Mouse (Mus musculus) forebrain, embryonic 16.5 days (tissue): ENCODE results near the gene Gm20388. TPM values are rescaled to one million over a fixed set of nuclear protein-coding genes. Genes with fewer than 3 reads are reported as not detected.

Experiments
- ATAC-seq: fragments of 200-750 bp; cut with Nextera tagmentation; 2 replicates; pipeline ENCODE4 v1.8.0; 2017; ENCODE audit warnings: mild to moderate bottlenecking, moderate library complexity
- H3K27ac ChIP-seq: fragments of 300-500 bp; sonication (generic); 2 replicates; pipeline ENCODE4 v1.5.1; 2014; ENCODE audit warnings: low read length, control low read depth
- H3K27me3 ChIP-seq: fragments of 300-500 bp; sonication (generic); replicated peaks from 2 replicates; pipeline ENCODE4 v1.6.1; 2014; ENCODE audit warnings: low read length; ENCODE audit not compliant: control insufficient read depth, insufficient read depth
- H3K36me3 ChIP-seq: fragments of 300-500 bp; sonication (generic); 2 replicates; pipeline ENCODE4 v1.6.1; 2014; ENCODE audit not compliant: control insufficient read depth, insufficient read depth
- H3K4me1 ChIP-seq: fragments of 300-500 bp; sonication (generic); replicated peaks from 2 replicates; pipeline ENCODE4 v1.6.1; 2014; ENCODE audit warnings: low read length; ENCODE audit not compliant: control insufficient read depth, insufficient read depth
- H3K4me2 ChIP-seq: fragments of 300-500 bp; sonication (generic); 2 replicates; pipeline ENCODE4 v1.6.1; 2014; ENCODE audit warnings: mild to moderate bottlenecking, low read length, control low read depth
- H3K4me3 ChIP-seq: fragments of 300-500 bp; sonication (generic); replicated peaks from 2 replicates; pipeline ENCODE4 v1.5.1; 2014; ENCODE audit warnings: mild to moderate bottlenecking, low read length, control low read depth
- H3K9ac ChIP-seq: fragments of 300-500 bp; sonication (generic); replicated peaks from 2 replicates; pipeline ENCODE4 v1.6.1; 2014; ENCODE audit warnings: low read depth, low read length, control low read depth
- H3K9me3 ChIP-seq: fragments of 300-500 bp; sonication (generic); 2 replicates; pipeline ENCODE4 v1.6.1; 2016; ENCODE audit warnings: low read length; ENCODE audit not compliant: control insufficient read depth
- WGBS: fragments of 180-500 bp; shearing (Covaris S2); extraction: QIAGEN DNeasy Blood & Tissue Kit; methylation state at CpG from one replicate; pipeline ENCODE4 v1.1.7; 2014; 5-methylcytosine and 5-hydroxymethylcytosine counted together
- polyA plus RNA-seq: library from polyadenylated mRNA; unstranded; fragments of >200 nt; fragmentation: Nextera tagmentation; extraction: Ambion mirVana; gene quantifications from 2 replicates; pipeline ENCODE4 v1.2.1, GENCODE M21; 2015

Gm20388 gene
- polyA plus RNA-seq, 1 experiment from 2014 or later, result 4.7 TPM

GRCm38 (mm10) chr8:121966110-121966509 is 2055.5 kb downstream of the Gm20388 start:
- H3K9me3 ChIP-seq, result no peaks in the 10 kb centered on the region
- 65% methylated on average over 5 of the region's 5 CpGs for WGBS
- H3K4me1 ChIP-seq, result peaks cover 34% of the 10 kb centered on the region
- H3K27me3 ChIP-seq, result no peaks in the 10 kb centered on the region
- no peak overlapping the region for H3K4me2 ChIP-seq
- no peak overlapping the region for H3K27ac ChIP-seq
- no peak for ATAC-seq
- H3K9ac ChIP-seq, result no peak overlapping the region
- no peak overlapping the region for H3K4me3 ChIP-seq
- H3K36me3 ChIP-seq, result no peaks in the 10 kb centered on the region

- ATAC-seq, result peak; percentile 72
- H3K4me1 ChIP-seq, result peaks cover 38% of the 10 kb centered on the region
- 29% methylated on average over 7 of the region's 7 CpGs for WGBS
Observed at GRCm38 (mm10) chr8:121966714-121967448, 2056.2 kb downstream of the Gm20388 start.

GRCm38 (mm10) chr8:121967977-121968376 is 2057.3 kb downstream of the Gm20388 start:
- Histone ChIP-seq H3K27ac (peak overlapping the region; percentile 12), H3K4me1 (peaks cover 38% of the 10 kb centered on the region), H3K27me3 (no peaks in the 10 kb centered on the region), H3K9me3 (no peaks in the 10 kb centered on the region), H3K36me3 (no peaks in the 10 kb centered on the region), H3K9ac (no peak overlapping the region), H3K4me3 (no peak overlapping the region), H3K4me2 (no peak overlapping the region)
- ATAC-seq, result no peak
- 35% methylated on average over 4 of the region's 4 CpGs for WGBS

More at GRCm38 (mm10) chr8:121966714-121967448, 2056.2 kb downstream of the Gm20388 start:
- Histone ChIP-seq H3K9ac (peak overlapping the region; percentile 31; the same call in 1 of the 2 replicates), H3K27me3 (no peaks in the 10 kb centered on the region), H3K4me3 (no peak overlapping the region), H3K9me3 (no peaks in the 10 kb centered on the region), H3K4me2 (no peak overlapping the region), H3K27ac (peak overlapping the region; percentile 13; the same call in 1 of the 2 replicates), H3K36me3 (no peaks in the 10 kb centered on the region)

- Histone ChIP-seq H3K9ac (no peak overlapping the region), H3K4me2 (no peak overlapping the region), H3K4me3 (no peak overlapping the region), H3K27ac (peak overlapping the region; percentile 12), H3K9me3 (no peaks in the 10 kb centered on the region), H3K36me3 (no peaks in the 10 kb centered on the region), H3K4me1 (peaks cover 38% of the 10 kb centered on the region), H3K27me3 (no peaks in the 10 kb centered on the region)
- no peak for ATAC-seq
- WGBS, result 78% methylated on average over 4 of the region's 4 CpGs
Observed at GRCm38 (mm10) chr8:121968542-121968941, 2057.9 kb downstream of the Gm20388 start.

- Histone ChIP-seq H3K4me2 (no peak overlapping the region), H3K9me3 (no peaks in the 10 kb centered on the region), H3K4me1 (peaks cover 38% of the 10 kb centered on the region), H3K9ac (no peak overlapping the region), H3K27me3 (no peaks in the 10 kb centered on the region), H3K4me3 (no peak overlapping the region), H3K36me3 (0 out of 2 replicates have a peak, but pooled peaks cover 3% of the 10 kb centered on the region), H3K27ac (no peak overlapping the region)
- 87% methylated on average over 8 of the region's 8 CpGs for WGBS
- ATAC-seq, result no peak
Observed at GRCm38 (mm10) chr8:121970225-121970624, 2059.6 kb downstream of the Gm20388 start.

GRCm38 (mm10) chr8:121971488-121972058 is 2060.9 kb downstream of the Gm20388 start:
- Histone ChIP-seq H3K4me3 (no peak overlapping the region), H3K9ac (peak overlapping the region; percentile 39; the same call in 1 of the 2 replicates), H3K4me1 (peaks cover 29% of the 10 kb centered on the region), H3K4me2 (no peak overlapping the region), H3K27me3 (no peaks in the 10 kb centered on the region), H3K27ac (peak overlapping the region; percentile 73), H3K9me3 (no peaks in the 10 kb centered on the region), H3K36me3 (0 out of 2 replicates have a peak, but pooled peaks cover 3% of the 10 kb centered on the region)
- WGBS, result 58% methylated on average over 17 of the region's 17 CpGs
- ATAC-seq, result peak; percentile 39; the same call in 1 of the 2 replicates

- Histone ChIP-seq H3K4me1 (peaks cover 7% of the 10 kb centered on the region), H3K4me2 (no peak overlapping the region), H3K27ac (no peak overlapping the region), H3K9ac (no peak overlapping the region), H3K9me3 (no peaks in the 10 kb centered on the region), H3K27me3 (no peaks in the 10 kb centered on the region), H3K36me3 (peaks cover 3% of the 10 kb centered on the region; the same call in 1 of the 2 replicates), H3K4me3 (no peak overlapping the region)
- ATAC-seq, result no peak
- WGBS, result 93% methylated on average over 28 of the region's 28 CpGs
Observed at GRCm38 (mm10) chr8:121973906-121974305, 2063.3 kb downstream of the Gm20388 start.

- H3K4me2 ChIP-seq, result no peak overlapping the region
- H3K27me3 ChIP-seq, result no peaks in the 10 kb centered on the region
- H3K27ac ChIP-seq, result no peak overlapping the region
- peaks cover 6% of the 10 kb centered on the region for H3K36me3 ChIP-seq
- H3K9me3 ChIP-seq, result no peaks in the 10 kb centered on the region
- peaks cover 3% of the 10 kb centered on the region for H3K4me1 ChIP-seq
- WGBS, result 67% methylated on average over 8 of the region's 8 CpGs
- peak; percentile 69; the same call in 1 of the 2 replicates for ATAC-seq
- no peak overlapping the region for H3K9ac ChIP-seq
- H3K4me3 ChIP-seq, result no peak overlapping the region
Observed at GRCm38 (mm10) chr8:121977819-121978590, 2067.4 kb downstream of the Gm20388 start.

GRCm38 (mm10) chr8:121978670-121979069 is 2068.0 kb downstream of the Gm20388 start:
- 96% methylated on average over 13 of the region's 13 CpGs for WGBS
- no peak for ATAC-seq

More at GRCm38 (mm10) chr8:121978670-121979069, 2068.0 kb downstream of the Gm20388 start:
- no peak overlapping the region for H3K4me3 ChIP-seq
- H3K36me3 ChIP-seq, result peaks cover 6% of the 10 kb centered on the region
- H3K4me1 ChIP-seq, result peaks cover 3% of the 10 kb centered on the region
- no peak overlapping the region for H3K27ac ChIP-seq
- H3K9ac ChIP-seq, result no peak overlapping the region
- no peaks in the 10 kb centered on the region for H3K9me3 ChIP-seq
- H3K4me2 ChIP-seq, result no peak overlapping the region
- no peaks in the 10 kb centered on the region for H3K27me3 ChIP-seq
